Mouse (Mus musculus): Measurements from ENCODE around the gene Pex26.

Pex26 gene

GRCm38 (mm10) chr6:121210149-121210925, 26.9 kb downstream of the Pex26 start, which contains the start of gene Tuba8:
TSS of gene Tuba8 (plus strand) at chr6:121210696.
- peak; percentile 66 for DNase-seq

- DNase-seq, result no peak
These were observed 27.4 kb downstream of the Pex26 start for GRCm38 (mm10) chr6:121210926-121211289.

- peak; percentile 69 for DNase-seq
These were observed 28.3 kb downstream of the Pex26 start for GRCm38 (mm10) chr6:121211743-121212142.

GRCm38 (mm10) chr6:121212988-121213387, 29.5 kb downstream of the Pex26 start:
- DNase-seq, result no peak

- DNase-seq, result no peak
These were observed 30.8 kb downstream of the Pex26 start for GRCm38 (mm10) chr6:121214221-121214620.

- peak; percentile 29 for DNase-seq
These were observed 31.3 kb downstream of the Pex26 start for GRCm38 (mm10) chr6:121214667-121215330.

GRCm38 (mm10) chr6:121215336-121215735, 31.9 kb downstream of the Pex26 start:
- DNase-seq, result no peak

- DNase-seq, result no peak
These were observed 32.4 kb downstream of the Pex26 start for GRCm38 (mm10) chr6:121215896-121216295.

GRCm38 (mm10) chr6:121216589-121217255, 33.3 kb downstream of the Pex26 start:
- DNase-seq, result no peak

GRCm38 (mm10) chr6:121218002-121218401, 34.5 kb downstream of the Pex26 start:
- DNase-seq, result no peak

- DNase-seq, result no peak
These were observed 35.9 kb downstream of the Pex26 start for GRCm38 (mm10) chr6:121219406-121219805.

GRCm38 (mm10) chr6:121220181-121220580, 36.7 kb downstream of the Pex26 start:
- no peak for DNase-seq

GRCm38 (mm10) chr6:121221876-121222597, 38.6 kb downstream of the Pex26 start:
- DNase-seq, result no peak

- DNase-seq, result no peak
These were observed 39.5 kb downstream of the Pex26 start for GRCm38 (mm10) chr6:121223001-121223400.

GRCm38 (mm10) chr6:121224067-121224466, 40.6 kb downstream of the Pex26 start:
- DNase-seq, result no peak

GRCm38 (mm10) chr6:121224993-121225392, 41.5 kb downstream of the Pex26 start:
- no peak for DNase-seq

- DNase-seq, result no peak
These were observed 42.6 kb downstream of the Pex26 start for GRCm38 (mm10) chr6:121226043-121226442.

- no peak for DNase-seq
These were observed 43.3 kb downstream of the Pex26 start for GRCm38 (mm10) chr6:121226744-121227143.

- no peak for DNase-seq
These were observed 45.0 kb downstream of the Pex26 start for GRCm38 (mm10) chr6:121228421-121228820.

- DNase-seq, result no peak
These were observed 49.2 kb downstream of the Pex26 start for GRCm38 (mm10) chr6:121232652-121233051.

GRCm38 (mm10) chr6:121236386-121236785, 52.9 kb downstream of the Pex26 start:
- peak; percentile 14 for DNase-seq

- no peak for DNase-seq
These were observed 54.7 kb downstream of the Pex26 start for GRCm38 (mm10) chr6:121238209-121238608.

GRCm38 (mm10) chr6:121241780-121242179, 58.3 kb downstream of the Pex26 start:
- DNase-seq, result no peak

Measured in lung, postnatal 36 days (tissue).